Mouse (Mus musculus) intestine, embryonic 14.5 days (tissue): ENCODE results near the gene Tnc. TPM values are rescaled to one million over a fixed set of nuclear protein-coding genes. Genes with fewer than 3 reads are reported as not detected.

Experiments used
- ATAC-seq: fragments of 200-750 bp; cut with Nextera tagmentation; replicated peaks from 2 replicates; pipeline ENCODE4 v1.8.0; 2017; ENCODE audit warnings: low read depth, moderate number of reproducible peaks, moderate TSS enrichment, moderate library complexity; ENCODE audit not compliant: low FRiP score, low TSS enrichment
- DNase-seq: peaks from one replicate; pipeline ENCODE4 v3.0.0-alpha.2; 2018; ENCODE audit warnings: low spot score
- H3K27ac ChIP-seq: fragments of 300-500 bp; sonication (generic); 2 replicates; pipeline ENCODE4 v1.5.1; 2014; ENCODE audit warnings: low read depth, mild to moderate bottlenecking, control low read depth
- H3K27me3 ChIP-seq: fragments of 300-500 bp; sonication (generic); replicated peaks from 2 replicates; pipeline ENCODE4 v1.6.1; 2014; ENCODE audit warnings: low read length, control low read depth; ENCODE audit not compliant: control insufficient read depth, insufficient read depth
- H3K36me3 ChIP-seq: fragments of 300-500 bp; sonication (generic); 2 replicates; pipeline ENCODE4 v1.6.1; 2014; ENCODE audit warnings: low read length, control low read depth; ENCODE audit not compliant: control insufficient read depth, insufficient read depth
- H3K4me1 ChIP-seq: fragments of 300-500 bp; sonication (generic); replicated peaks from 2 replicates; pipeline ENCODE4 v1.6.1; 2014; ENCODE audit warnings: low read length, control low read depth, mixed read lengths; ENCODE audit not compliant: control insufficient read depth, insufficient read depth
- H3K4me2 ChIP-seq: fragments of 300-500 bp; sonication (generic); 2 replicates; pipeline ENCODE4 v1.6.1; 2014; ENCODE audit warnings: low read length
- H3K4me3 ChIP-seq: fragments of 300-500 bp; sonication (generic); 2 replicates; pipeline ENCODE4 v1.5.1; 2014; ENCODE audit warnings: low read depth, low read length, control low read depth, mixed read lengths
- H3K9ac ChIP-seq: fragments of 300-500 bp; sonication (generic); 2 replicates; pipeline ENCODE4 v1.6.1; 2014; ENCODE audit warnings: mild to moderate bottlenecking, low read length
- H3K9me3 ChIP-seq: fragments of 300-500 bp; sonication (generic); 2 replicates; pipeline ENCODE4 v1.6.1; 2016; ENCODE audit warnings: low read length, control low read depth; ENCODE audit not compliant: control insufficient read depth
- WGBS: fragments of 180-500 bp; shearing (Covaris S2); extraction: QIAGEN DNeasy Blood & Tissue Kit; methylation state at CpG from one replicate; pipeline ENCODE4 v1.1.7; 2014; 5-methylcytosine and 5-hydroxymethylcytosine counted together
- polyA plus RNA-seq: library from polyadenylated mRNA; unstranded; fragments of >200 nt; fragmentation: Nextera tagmentation; extraction: Ambion mirVana; gene quantifications from 2 replicates; pipeline ENCODE4 v1.2.1, GENCODE M21; 2014

Tnc gene
- polyA plus RNA-seq = 5.9 and 7.0 TPM in 2 replicates

DNA sequence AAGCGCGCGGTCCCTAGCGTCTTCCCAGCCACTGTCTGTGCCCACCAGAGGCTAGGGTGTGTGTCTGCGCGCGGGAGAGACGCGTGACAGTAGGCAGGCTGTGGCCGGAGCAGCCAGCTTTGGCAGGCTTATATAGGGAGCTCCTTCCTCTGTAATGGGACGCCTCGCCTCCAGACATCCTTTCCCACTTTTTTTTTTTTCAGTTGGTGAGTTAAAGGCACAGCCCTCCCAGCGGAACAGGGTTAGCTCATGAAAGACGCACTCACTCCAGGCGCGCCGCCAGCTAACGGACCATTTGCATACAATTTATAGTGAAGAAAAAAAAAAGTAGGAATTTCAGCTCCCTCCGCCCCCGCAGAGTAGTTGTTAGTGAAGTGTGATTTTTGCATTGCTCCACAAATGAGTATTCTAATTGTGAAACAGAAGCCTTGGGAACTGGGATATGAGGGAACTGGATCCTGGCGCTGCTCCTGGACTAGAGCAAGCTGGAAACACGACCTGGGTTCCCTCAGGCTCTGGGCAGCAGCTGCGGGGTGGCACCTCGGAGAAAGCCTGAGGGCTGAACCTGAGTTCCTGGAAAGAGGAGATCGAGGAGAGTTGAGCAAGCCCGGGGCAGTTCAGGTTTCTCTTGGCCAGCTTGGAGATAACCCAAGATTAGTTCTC, at the start of gene Tnc:
Gene Tnc (minus strand): TSS at position 185 of the 663 bp plus-strand sequence.
- no peak within 1 kb of the TSS for H3K27ac ChIP-seq
- 0 out of 2 replicates have a peak, but pooled peaks have one; percentile 58 for ATAC-seq
- peaks cover 13% of the 10 kb centered on the region; the same call in 1 of the 2 replicates for H3K27me3 ChIP-seq
- peak within 1 kb of the TSS; percentile 36 for H3K4me3 ChIP-seq
- H3K4me2 ChIP-seq = peak within 1 kb of the TSS; percentile 64
- no peaks in the 10 kb centered on the region for H3K36me3 ChIP-seq
- H3K9ac ChIP-seq = peak within 1 kb of the TSS; percentile 38
- H3K4me1 ChIP-seq = no peaks in the 10 kb centered on the region
- WGBS = 1% methylated on average over 26 of the region's 26 CpGs
- DNase-seq = peak; percentile 71
- H3K9me3 ChIP-seq = no peaks in the 10 kb centered on the region

DNA sequence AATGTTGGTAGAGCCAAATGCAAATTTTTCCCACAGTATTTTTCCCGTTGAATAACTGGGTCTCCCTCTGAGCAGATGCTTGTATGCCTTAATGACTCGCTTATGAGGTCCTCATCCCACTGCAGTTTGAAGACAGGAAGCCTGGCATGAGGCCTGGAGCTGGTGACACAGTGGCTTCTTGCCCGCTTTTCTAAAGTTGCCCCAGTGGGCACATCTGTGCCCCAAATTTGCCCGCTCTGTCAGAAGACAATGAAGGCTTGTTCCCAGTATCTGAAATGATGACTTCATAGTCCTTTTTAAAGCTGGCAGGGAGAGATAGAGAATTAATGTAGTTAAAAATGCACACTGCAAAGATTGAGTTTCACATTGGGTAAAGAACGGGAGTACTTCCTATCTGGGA, 47.4 kb upstream of the Tnc start:
- DNase-seq (no peak), ATAC-seq (no peak)
- Histone ChIP-seq H3K4me3 (no peak overlapping the region), H3K9ac (no peak overlapping the region), H3K36me3 (no peaks in the 10 kb centered on the region), H3K4me1 (no peaks in the 10 kb centered on the region), H3K27ac (no peak overlapping the region), H3K9me3 (no peaks in the 10 kb centered on the region), H3K27me3 (no peaks in the 10 kb centered on the region), H3K4me2 (no peak overlapping the region)
- 81% methylated on average over 5 of the region's 5 CpGs for WGBS

DNA sequence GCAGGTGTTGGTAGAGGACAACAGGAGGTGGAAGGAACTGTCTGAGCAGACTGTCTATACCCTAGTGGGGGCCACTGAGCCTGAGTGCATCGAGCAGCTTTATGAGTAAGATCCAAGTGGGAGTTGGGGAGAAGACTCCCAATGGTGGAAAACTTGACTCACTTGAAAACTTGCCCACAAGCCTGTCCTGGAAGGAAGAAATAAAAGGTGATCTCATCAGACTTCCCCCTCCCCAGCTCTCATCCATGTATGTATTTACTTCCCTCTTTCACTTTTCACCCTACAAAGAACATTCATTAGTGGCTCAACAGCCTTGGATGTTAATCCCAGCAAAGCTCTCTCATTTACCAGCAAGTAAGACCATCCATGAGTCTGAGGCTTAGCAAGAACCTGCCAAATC, 46.0 kb upstream of the Tnc start:
- Histone ChIP-seq H3K4me3 (no peak overlapping the region), H3K4me2 (no peak overlapping the region), H3K9me3 (no peaks in the 10 kb centered on the region), H3K9ac (no peak overlapping the region), H3K4me1 (no peaks in the 10 kb centered on the region), H3K27ac (no peak overlapping the region), H3K27me3 (no peaks in the 10 kb centered on the region), H3K36me3 (no peaks in the 10 kb centered on the region)
- WGBS = 95% methylated on average over 1 of the region's 1 CpGs
- ATAC-seq (no peak), DNase-seq (no peak)

- no peak overlapping the region for H3K4me2 ChIP-seq
- H3K9ac ChIP-seq = no peak overlapping the region
- WGBS = 83% methylated on average over 2 of the region's 2 CpGs
- no peaks in the 10 kb centered on the region for H3K9me3 ChIP-seq
- ATAC-seq (no peak), DNase-seq (no peak)
- H3K27me3 ChIP-seq = no peaks in the 10 kb centered on the region
- no peak overlapping the region for H3K4me3 ChIP-seq
- no peaks in the 10 kb centered on the region for H3K4me1 ChIP-seq
- no peaks in the 10 kb centered on the region for H3K36me3 ChIP-seq
- H3K27ac ChIP-seq = no peak overlapping the region
Observed at GRCm38 (mm10) chr4:64089378-64089777, 42.6 kb upstream of the Tnc start.

DNA sequence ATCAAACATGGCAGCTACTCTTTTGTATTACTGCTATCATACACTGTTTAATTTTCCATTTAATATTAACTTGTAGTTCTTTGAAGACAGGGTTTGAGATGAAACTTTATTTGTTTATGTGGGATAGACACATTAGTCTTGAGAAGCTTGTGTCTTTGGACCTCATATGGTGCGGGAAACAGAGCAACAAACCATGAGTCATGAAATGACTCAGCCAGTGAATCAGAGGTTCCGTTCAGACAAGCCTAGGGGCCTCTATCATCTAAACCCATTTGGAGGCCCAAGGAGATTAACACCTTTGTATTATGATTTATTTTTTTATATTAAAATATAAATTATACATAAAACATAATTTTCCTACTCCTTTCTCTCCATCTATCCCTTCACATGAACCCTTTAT, 40.9 kb upstream of the Tnc start:
- Histone ChIP-seq H3K9me3 (no peaks in the 10 kb centered on the region), H3K27ac (no peak overlapping the region), H3K36me3 (no peaks in the 10 kb centered on the region), H3K4me3 (no peak overlapping the region), H3K9ac (no peak overlapping the region), H3K4me1 (no peaks in the 10 kb centered on the region), H3K27me3 (no peaks in the 10 kb centered on the region), H3K4me2 (no peak overlapping the region)
- ATAC-seq (no peak), DNase-seq (no peak)
- WGBS = 85% methylated on average over 2 of the region's 2 CpGs

DNA sequence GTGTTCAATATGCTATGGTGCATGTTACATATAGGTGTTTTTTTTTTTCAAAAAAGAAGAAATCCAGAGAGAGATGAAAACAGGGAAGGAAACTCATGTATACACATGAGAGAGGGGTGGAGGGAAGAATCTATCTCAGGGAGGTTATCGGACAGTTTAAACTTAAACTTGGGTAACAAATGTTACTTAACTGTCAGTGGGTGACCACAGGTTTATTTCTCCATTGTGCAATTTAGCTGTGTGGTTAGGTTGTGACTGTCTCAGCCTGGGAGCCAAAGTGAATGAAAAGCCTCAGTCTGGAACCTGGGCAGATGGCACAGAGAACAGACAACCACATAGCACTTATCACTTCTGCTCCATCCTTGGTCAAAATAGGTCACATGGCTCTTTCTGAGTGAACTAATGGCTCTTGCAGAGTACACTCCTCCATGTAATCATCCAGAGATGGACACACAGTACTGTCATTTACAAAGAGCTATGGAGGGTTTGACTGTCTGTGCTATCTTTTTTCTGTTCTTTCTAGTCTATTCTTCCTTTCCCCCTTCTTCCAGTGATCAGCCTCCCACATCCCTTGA, 39.3 kb upstream of the Tnc start:
- Histone ChIP-seq H3K4me1 (no peaks in the 10 kb centered on the region), H3K27ac (no peak overlapping the region), H3K27me3 (no peaks in the 10 kb centered on the region), H3K9me3 (no peaks in the 10 kb centered on the region), H3K4me2 (no peak overlapping the region), H3K4me3 (no peak overlapping the region), H3K36me3 (no peaks in the 10 kb centered on the region), H3K9ac (no peak overlapping the region)
- DNase-seq (no peak), ATAC-seq (no peak)
- 97% methylated on average over 1 of the region's 1 CpGs for WGBS

DNA sequence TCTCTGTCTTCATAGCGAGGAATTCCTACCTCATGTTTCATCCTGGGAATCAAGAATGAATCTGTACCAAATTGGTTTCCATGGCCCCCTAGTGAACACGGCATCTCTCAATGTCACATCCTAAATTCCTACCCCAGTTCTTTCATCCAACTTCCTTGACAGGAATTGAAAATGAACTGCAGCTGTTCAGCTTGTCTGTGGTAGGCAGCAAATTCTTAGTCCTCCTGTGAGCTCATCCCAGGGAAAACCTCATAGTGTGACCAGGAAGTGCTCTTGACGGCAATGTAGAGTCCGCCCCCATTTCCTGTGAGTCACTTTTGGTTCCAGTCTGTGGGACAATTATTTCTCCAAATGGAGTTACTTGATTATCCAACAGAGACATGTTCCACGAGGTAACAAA, 37.0 kb upstream of the Tnc start:
- Histone ChIP-seq H3K4me2 (no peak overlapping the region), H3K36me3 (no peaks in the 10 kb centered on the region), H3K4me1 (0 out of 2 replicates have a peak, but pooled peaks cover 2% of the 10 kb centered on the region), H3K9me3 (no peaks in the 10 kb centered on the region), H3K27ac (no peak overlapping the region), H3K9ac (no peak overlapping the region), H3K4me3 (no peak overlapping the region), H3K27me3 (no peaks in the 10 kb centered on the region)
- DNase-seq = no peak
- WGBS = 69% methylated on average over 5 of the region's 5 CpGs
- ATAC-seq = no peak

- Histone ChIP-seq H3K4me2 (no peak overlapping the region), H3K27ac (no peak overlapping the region; the same call in 1 of the 2 replicates), H3K4me3 (no peak overlapping the region), H3K9ac (no peak overlapping the region), H3K27me3 (no peaks in the 10 kb centered on the region), H3K4me1 (peaks cover 6% of the 10 kb centered on the region; the same call in 1 of the 2 replicates), H3K36me3 (no peaks in the 10 kb centered on the region), H3K9me3 (no peaks in the 10 kb centered on the region)
- DNase-seq = no peak
- no peak for ATAC-seq
- 57% methylated on average over 2 of the region's 2 CpGs for WGBS
Observed at GRCm38 (mm10) chr4:64078029-64078619, 31.3 kb upstream of the Tnc start.
